Mouse (Mus musculus): ENCODE measurements at regions not wholly inside any gene's neighbourhood (a gene's known extent, or its start where the extent isn't known, plus 50 kb on each side); places are given as distances from the start of the nearest gene placed in this dataset.
A peak's percentile ranks its signal among the peaks of the same experiment; 100 is the strongest.
"Not testable (repeated sequence)": the region's sequence is repeated elsewhere in the genome, so short reads cannot be mapped to it uniquely, and the experiment has no call there.

- Histone ChIP-seq H3K27ac (ENCODE audit: low read depth, low read length) (no peak overlapping the region), H3K36me3 (ENCODE audit: control insufficient read depth, insufficient read depth, low read length) (no peaks in the 10 kb centered on the region), H3K27me3 (ENCODE audit: control insufficient read depth, insufficient read depth, low read length) (no peaks in the 10 kb centered on the region), H3K4me1 (replicated peaks; ENCODE audit: control insufficient read depth, insufficient read depth, low read length) (no peaks in the 10 kb centered on the region), H3K9me3 (ENCODE audit: control insufficient read depth, low read length) (no peaks in the 10 kb centered on the region), H3K4me2 (replicated peaks; ENCODE audit: low read depth, low read length) (no peak overlapping the region), H3K9ac (ENCODE audit: low read depth, low read length) (no peak overlapping the region), H3K4me3 (ENCODE audit: low read depth, low read length) (no peak overlapping the region)
- no peak for ATAC-seq (ENCODE audit: low FRiP score)
- WGBS = 74% methylated on average over 1 of the region's 1 CpGs
- no peak for DNase-seq (ENCODE audit: low spot score)
These were observed 532.8 kb downstream of the Tfec start for GRCm38 (mm10) chr6:16365450-16365849.

GRCm38 (mm10) chr6:16362057-16362456 is 536.2 kb downstream of the Tfec start:
- Histone ChIP-seq H3K27ac (ENCODE audit: low read depth, low read length) (no peak overlapping the region), H3K36me3 (ENCODE audit: control insufficient read depth, insufficient read depth, low read length) (no peaks in the 10 kb centered on the region), H3K4me3 (ENCODE audit: low read depth, low read length) (no peak overlapping the region), H3K4me2 (replicated peaks; ENCODE audit: low read depth, low read length) (no peak overlapping the region), H3K9ac (ENCODE audit: low read depth, low read length) (no peak overlapping the region), H3K27me3 (ENCODE audit: control insufficient read depth, insufficient read depth, low read length) (no peaks in the 10 kb centered on the region), H3K9me3 (ENCODE audit: control insufficient read depth, low read length) (no peaks in the 10 kb centered on the region), H3K4me1 (replicated peaks; ENCODE audit: control insufficient read depth, insufficient read depth, low read length) (no peaks in the 10 kb centered on the region)
- no peak for DNase-seq (ENCODE audit: low spot score)
- 60% methylated on average over 4 of the region's 4 CpGs for WGBS
- no peak for ATAC-seq (ENCODE audit: low FRiP score)

DNA sequence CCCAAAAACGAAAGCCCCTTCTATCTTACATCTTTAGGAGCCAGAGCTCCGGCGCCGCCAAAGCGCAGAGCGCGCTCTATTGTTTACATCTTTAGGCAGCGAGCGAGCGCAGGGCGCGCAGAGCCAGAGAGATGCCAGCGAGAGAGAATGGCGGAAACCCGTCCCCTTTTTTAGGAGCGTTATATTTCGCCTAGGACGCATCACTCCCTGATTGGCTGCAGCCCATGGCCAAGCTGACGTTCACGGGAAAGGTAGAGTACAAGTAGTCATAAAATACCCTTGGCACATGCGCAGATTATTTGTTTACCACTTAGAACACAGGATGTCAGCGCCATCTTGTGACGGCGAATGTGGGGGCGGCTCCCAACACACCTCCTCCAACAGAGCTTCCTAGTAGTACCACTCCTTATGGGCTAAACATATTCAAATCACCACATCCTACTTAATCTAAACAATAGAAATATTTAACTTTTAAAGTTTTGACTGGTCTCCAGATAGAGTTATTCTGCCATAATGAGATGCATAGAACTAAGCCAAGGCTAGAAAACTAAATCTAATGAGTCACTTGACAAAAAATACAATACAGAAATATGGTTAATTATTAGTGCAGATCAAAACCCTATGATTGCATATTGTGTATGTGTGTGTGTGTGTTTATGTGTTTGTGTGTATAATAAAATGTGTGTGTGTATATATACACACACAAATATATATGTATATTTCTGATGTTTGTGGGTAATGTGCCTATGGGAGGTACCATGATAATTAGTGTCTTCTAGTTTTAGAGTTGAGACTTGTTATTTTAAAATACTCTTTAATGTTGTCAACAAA is 538.1 kb downstream of the Tfec start:
- not testable (repeated sequence) for H3K27me3 ChIP-seq (ENCODE audit: control insufficient read depth, insufficient read depth, low read length); H3K9ac ChIP-seq (ENCODE audit: low read depth, low read length); H3K27ac ChIP-seq (ENCODE audit: low read depth, low read length); H3K9me3 ChIP-seq (ENCODE audit: control insufficient read depth, low read length); H3K36me3 ChIP-seq (ENCODE audit: control insufficient read depth, insufficient read depth, low read length); H3K4me2 ChIP-seq (replicated peaks; ENCODE audit: low read depth, low read length); H3K4me1 ChIP-seq (replicated peaks; ENCODE audit: control insufficient read depth, insufficient read depth, low read length)
- peak; percentile 17 for DNase-seq (ENCODE audit: low spot score)
- H3K4me3 ChIP-seq (ENCODE audit: low read depth, low read length) = peak overlapping the region; percentile 19; the same call in 1 of the 2 replicates
- ATAC-seq (ENCODE audit: low FRiP score) = peak; percentile 90
- 25% methylated on average over 8 of the region's 25 CpGs for WGBS

DNA sequence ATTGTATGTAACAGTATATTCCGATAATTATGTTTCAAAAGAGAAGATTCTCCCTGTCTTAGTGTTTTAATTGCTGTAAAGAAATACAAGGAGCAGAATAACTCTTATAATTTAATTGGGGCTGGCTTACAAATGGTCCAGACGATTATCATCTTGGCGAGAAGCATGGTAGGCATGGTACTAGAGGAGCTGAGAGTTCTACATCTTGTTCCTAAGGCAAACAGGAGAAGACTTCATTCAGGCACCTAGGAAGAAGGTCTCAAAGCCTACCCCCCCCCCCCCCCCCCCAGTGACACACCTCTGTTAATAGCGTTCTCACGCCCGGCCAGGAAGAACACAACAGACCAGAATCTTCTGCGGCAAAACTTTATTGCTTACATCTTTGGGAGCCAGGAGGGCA is 538.8 kb downstream of the Tfec start:
- no peak for DNase-seq (ENCODE audit: low spot score)
- H3K4me1 ChIP-seq (replicated peaks; ENCODE audit: control insufficient read depth, insufficient read depth, low read length) = no peaks in the 10 kb centered on the region
- no peak overlapping the region for H3K27ac ChIP-seq (ENCODE audit: low read depth, low read length)
- peak overlapping the region; percentile 19; the same call in 1 of the 2 replicates for H3K4me3 ChIP-seq (ENCODE audit: low read depth, low read length)
- H3K9ac ChIP-seq (ENCODE audit: low read depth, low read length) = no peak overlapping the region
- no peaks in the 10 kb centered on the region for H3K27me3 ChIP-seq (ENCODE audit: control insufficient read depth, insufficient read depth, low read length)
- H3K36me3 ChIP-seq (ENCODE audit: control insufficient read depth, insufficient read depth, low read length) = no peaks in the 10 kb centered on the region
- peak; percentile 69 for ATAC-seq (ENCODE audit: low FRiP score)
- H3K9me3 ChIP-seq (ENCODE audit: control insufficient read depth, low read length) = no peaks in the 10 kb centered on the region
- no peak overlapping the region for H3K4me2 ChIP-seq (replicated peaks; ENCODE audit: low read depth, low read length)
- 80% methylated on average over 4 of the region's 7 CpGs for WGBS

DNA sequence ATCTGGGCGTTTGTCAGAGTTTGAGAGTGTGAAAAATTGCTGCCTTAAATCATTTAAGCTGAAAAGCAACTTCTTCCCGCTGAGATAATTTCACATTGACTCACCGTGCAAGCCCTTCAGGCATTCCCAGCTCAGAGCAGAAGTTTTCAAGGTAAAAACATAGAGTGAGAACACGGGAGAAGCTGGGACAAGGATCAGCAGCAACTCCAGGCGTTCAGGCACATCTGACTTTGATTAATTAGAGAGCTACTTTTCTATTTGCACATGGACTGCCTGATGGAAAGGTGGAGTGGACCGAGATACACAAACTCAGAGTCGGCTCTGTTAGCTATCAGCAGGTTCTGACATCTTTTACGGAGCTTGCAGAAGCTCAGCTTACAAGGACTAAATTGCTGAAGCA is 564.6 kb downstream of the Tfec start:
- Histone ChIP-seq H3K27me3 (ENCODE audit: control insufficient read depth, insufficient read depth, low read length) (no peaks in the 10 kb centered on the region), H3K4me2 (replicated peaks; ENCODE audit: low read depth, low read length) (no peak overlapping the region), H3K4me3 (ENCODE audit: low read depth, low read length) (no peak overlapping the region), H3K27ac (ENCODE audit: low read depth, low read length) (no peak overlapping the region), H3K4me1 (replicated peaks; ENCODE audit: control insufficient read depth, insufficient read depth, low read length) (no peaks in the 10 kb centered on the region), H3K36me3 (ENCODE audit: control insufficient read depth, insufficient read depth, low read length) (no peaks in the 10 kb centered on the region), H3K9me3 (ENCODE audit: control insufficient read depth, low read length) (no peaks in the 10 kb centered on the region), H3K9ac (ENCODE audit: low read depth, low read length) (no peak overlapping the region)
- no peak for DNase-seq (ENCODE audit: low spot score)
- ATAC-seq (ENCODE audit: low FRiP score) = no peak
- 43% methylated on average over 8 of the region's 8 CpGs for WGBS

GRCm38 (mm10) chr6:16314305-16315010 is 583.8 kb downstream of the Tfec start:
- H3K27ac ChIP-seq (ENCODE audit: low read depth, low read length) = no peak overlapping the region
- no peak overlapping the region for H3K9ac ChIP-seq (ENCODE audit: low read depth, low read length)
- H3K4me2 ChIP-seq (replicated peaks; ENCODE audit: low read depth, low read length) = no peak overlapping the region
- DNase-seq (ENCODE audit: low spot score) = no peak
- ATAC-seq (ENCODE audit: low FRiP score) = no peak
- no peaks in the 10 kb centered on the region for H3K4me1 ChIP-seq (replicated peaks; ENCODE audit: control insufficient read depth, insufficient read depth, low read length)
- H3K36me3 ChIP-seq (ENCODE audit: control insufficient read depth, insufficient read depth, low read length) = no peaks in the 10 kb centered on the region
- no peak overlapping the region for H3K4me3 ChIP-seq (ENCODE audit: low read depth, low read length)
- 96% methylated on average over 15 of the region's 15 CpGs for WGBS
- no peaks in the 10 kb centered on the region for H3K27me3 ChIP-seq (ENCODE audit: control insufficient read depth, insufficient read depth, low read length)
- no peaks in the 10 kb centered on the region for H3K9me3 ChIP-seq (ENCODE audit: control insufficient read depth, low read length)

DNA sequence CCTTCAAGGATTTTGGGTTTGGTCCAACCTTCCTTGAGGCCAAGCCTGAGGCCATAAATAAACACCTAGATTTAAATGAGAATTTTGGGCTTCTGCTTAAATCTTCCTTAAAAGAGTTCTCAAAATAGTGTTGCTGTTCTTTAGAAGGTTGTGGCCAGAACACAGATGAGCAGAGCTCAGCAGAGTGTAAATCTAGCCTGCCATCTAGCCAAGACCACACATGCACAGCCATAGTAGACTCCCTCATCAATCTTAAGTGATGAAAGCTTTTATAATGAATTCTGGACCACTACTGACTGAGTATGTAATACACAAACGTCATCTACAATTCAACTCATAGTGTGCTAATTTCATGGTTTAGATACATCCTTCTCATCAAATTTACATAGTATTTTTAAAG is 585.3 kb downstream of the Tfec start:
- DNase-seq (ENCODE audit: low spot score) = no peak

DNA sequence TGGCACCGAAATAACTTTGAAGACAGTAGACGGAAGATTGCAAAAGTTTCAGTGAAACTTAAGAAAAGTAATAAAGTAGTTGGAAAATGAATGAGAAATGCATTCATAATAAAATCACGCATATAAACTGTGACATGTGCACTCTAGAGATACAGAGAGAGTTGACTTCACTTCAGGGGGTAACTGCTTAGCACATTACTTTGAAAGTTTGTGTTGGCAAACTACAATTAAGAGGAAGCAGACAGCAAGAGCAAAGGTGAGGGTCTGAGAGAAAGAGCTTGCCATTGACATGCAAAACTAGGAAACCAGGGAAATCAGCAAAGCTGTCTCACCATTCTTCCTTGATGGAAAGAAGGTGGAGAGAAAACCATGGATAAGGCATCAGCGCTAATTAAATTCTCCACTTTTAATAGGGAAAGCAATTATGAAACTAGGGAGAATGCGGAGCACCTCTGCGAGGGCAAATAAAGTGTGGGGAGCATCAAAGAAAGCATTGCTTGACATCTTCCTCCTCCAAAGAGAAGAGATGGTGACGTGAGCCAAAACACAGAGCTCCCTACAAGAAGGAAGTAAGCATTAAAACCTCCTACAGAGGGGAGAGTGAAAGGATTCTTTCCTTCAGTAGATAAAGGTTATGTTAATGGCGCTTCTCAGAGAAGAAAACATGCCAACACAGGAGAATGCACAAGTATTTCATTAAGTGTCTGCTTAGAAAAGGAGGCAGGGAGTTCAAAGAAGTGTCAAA is 563.0 kb downstream of the Mdfic start:
- Histone ChIP-seq H3K9ac (ENCODE audit: low read depth, low read length) (no peak overlapping the region), H3K36me3 (ENCODE audit: control insufficient read depth, insufficient read depth, low read length) (no peaks in the 10 kb centered on the region), H3K4me3 (ENCODE audit: low read depth, low read length) (no peak overlapping the region), H3K27me3 (ENCODE audit: control insufficient read depth, insufficient read depth, low read length) (no peaks in the 10 kb centered on the region), H3K27ac (ENCODE audit: low read depth, low read length) (no peak overlapping the region), H3K4me1 (replicated peaks; ENCODE audit: control insufficient read depth, insufficient read depth, low read length) (no peaks in the 10 kb centered on the region), H3K9me3 (ENCODE audit: control insufficient read depth, low read length) (no peaks in the 10 kb centered on the region), H3K4me2 (replicated peaks; ENCODE audit: low read depth, low read length) (no peak overlapping the region)
- ATAC-seq (ENCODE audit: low FRiP score) (no peak), DNase-seq (ENCODE audit: low spot score) (no peak)
- WGBS = 47% methylated on average over 8 of the region's 8 CpGs

More for the DNA sequence above, 585.3 kb downstream of the Tfec start:
- no peak overlapping the region for H3K27ac ChIP-seq (ENCODE audit: low read depth, low read length)
- H3K27me3 ChIP-seq (ENCODE audit: control insufficient read depth, insufficient read depth, low read length) = no peaks in the 10 kb centered on the region
- no peaks in the 10 kb centered on the region for H3K9me3 ChIP-seq (ENCODE audit: control insufficient read depth, low read length)
- H3K4me3 ChIP-seq (ENCODE audit: low read depth, low read length) = no peak overlapping the region
- H3K36me3 ChIP-seq (ENCODE audit: control insufficient read depth, insufficient read depth, low read length) = no peaks in the 10 kb centered on the region
- no peak overlapping the region for H3K4me2 ChIP-seq (replicated peaks; ENCODE audit: low read depth, low read length)
- WGBS = 40% methylated on average over 1 of the region's 1 CpGs
- ATAC-seq (ENCODE audit: low FRiP score) = no peak
- no peaks in the 10 kb centered on the region for H3K4me1 ChIP-seq (replicated peaks; ENCODE audit: control insufficient read depth, insufficient read depth, low read length)
- no peak overlapping the region for H3K9ac ChIP-seq (ENCODE audit: low read depth, low read length)
